Mouse (Mus musculus) midbrain, postnatal 0 days (tissue): ENCODE results near the gene Tspan9. TPM values are rescaled to one million over a fixed set of nuclear protein-coding genes. Genes with fewer than 3 reads are reported as not detected.

Experiments used
- ATAC-seq: fragments of 200-750 bp; cut with Nextera tagmentation; 2 replicates; pipeline ENCODE4 v1.8.0; 2017; ENCODE audit warnings: moderate number of reproducible peaks, mild to moderate bottlenecking, moderate TSS enrichment, moderate library complexity; ENCODE audit not compliant: low FRiP score
- DNase-seq: peaks from one replicate; pipeline ENCODE4 v3.0.0-alpha.2; 2015; ENCODE audit warnings: low spot score
- H3K27ac ChIP-seq: fragments of 300-500 bp; sonication (generic); 2 replicates; pipeline ENCODE4 v1.5.1; 2014; ENCODE audit warnings: low read depth, mild to moderate bottlenecking, low read length, mixed read lengths
- H3K27me3 ChIP-seq: fragments of 300-500 bp; sonication (generic); 2 replicates; pipeline ENCODE4 v1.6.1; 2014; ENCODE audit warnings: low read length, control low read depth, mixed read lengths; ENCODE audit not compliant: insufficient read depth
- H3K36me3 ChIP-seq: fragments of 300-500 bp; sonication (generic); 2 replicates; pipeline ENCODE4 v1.6.1; 2014; ENCODE audit warnings: low read length, control low read depth, mixed read lengths; ENCODE audit not compliant: insufficient read depth
- H3K4me1 ChIP-seq: fragments of 300-500 bp; sonication (generic); 2 replicates; pipeline ENCODE4 v1.6.1; 2014; ENCODE audit warnings: mild to moderate bottlenecking, control low read depth, antibody characterized with exemption, low read length, mixed read lengths; ENCODE audit not compliant: insufficient read depth
- H3K4me2 ChIP-seq: fragments of 300-500 bp; sonication (generic); 2 replicates; pipeline ENCODE4 v1.6.1; 2014; ENCODE audit warnings: low read depth, mild to moderate bottlenecking, low read length, mixed read lengths; ENCODE audit not compliant: poor library complexity, severe bottlenecking
- H3K4me3 ChIP-seq: fragments of 300-500 bp; sonication (generic); 2 replicates; pipeline ENCODE4 v1.5.1; 2014; ENCODE audit warnings: low read depth, mild to moderate bottlenecking, low read length, moderate library complexity
- H3K9ac ChIP-seq: fragments of 300-500 bp; sonication (generic); replicated peaks from 2 replicates; pipeline ENCODE4 v1.6.1; 2014; ENCODE audit warnings: mild to moderate bottlenecking, low read length, moderate library complexity, mixed read lengths; ENCODE audit not compliant: poor library complexity, severe bottlenecking
- H3K9me3 ChIP-seq: fragments of 300-500 bp; sonication (generic); 2 replicates; pipeline ENCODE4 v1.6.1; 2016; ENCODE audit warnings: low read length, control low read depth
- CTCF ChIP-seq: IDR thresholded peaks from 2 replicates; pipeline ENCODE4 v1.5.1; 2016; ENCODE audit warnings: antibody characterized with exemption, mild to moderate bottlenecking
- WGBS: fragments of 180-500 bp; shearing (Covaris S2); extraction: QIAGEN DNeasy Blood & Tissue Kit; methylation state at CpG from one replicate; pipeline ENCODE4 v1.1.7; 2014; 5-methylcytosine and 5-hydroxymethylcytosine counted together
- polyA plus RNA-seq: library from polyadenylated mRNA; unstranded; fragments of >200 nt; fragmentation: Nextera tagmentation; extraction: Ambion mirVana; gene quantifications from 2 replicates; pipeline ENCODE4 v1.2.1, GENCODE M21; 2015
- total RNA-seq: library from RNA; depleted of rRNA; stranded (reverse); fragments of >200 nt; gene quantifications from 2 replicates; pipeline ENCODE4 v1.2.3, GENCODE M21; 2014

Gene Tspan9
- total and polyA plus RNA-seq, 2 experiments from 2014 or later, result 50.9 to 160 TPM

GRCm38 (mm10) chr6:127969709-127970108 lies 173.7 kb downstream of the Tspan9 start:
- Histone ChIP-seq H3K27ac (no peak overlapping the region), H3K36me3 (peaks cover 9% of the 10 kb centered on the region; the same call in 1 of the 2 replicates), H3K27me3 (no peaks in the 10 kb centered on the region), H3K9me3 (no peaks in the 10 kb centered on the region), H3K4me2 (no peak overlapping the region), H3K4me1 (no peaks in the 10 kb centered on the region), H3K4me3 (no peak overlapping the region), H3K9ac (no peak overlapping the region)
- ATAC-seq (peak; percentile 21; the same call in 1 of the 2 replicates), DNase-seq (no peak)
- no peak for TF ChIP-seq CTCF
- WGBS, result 59% methylated on average over 7 of the region's 7 CpGs

GRCm38 (mm10) chr6:127965497-127965896 lies 177.9 kb downstream of the Tspan9 start:
- Histone ChIP-seq H3K4me3 (no peak overlapping the region), H3K9me3 (no peaks in the 10 kb centered on the region), H3K36me3 (peaks cover 23% of the 10 kb centered on the region; the same call in 1 of the 2 replicates), H3K4me1 (no peaks in the 10 kb centered on the region), H3K27me3 (no peaks in the 10 kb centered on the region), H3K4me2 (no peak overlapping the region), H3K9ac (no peak overlapping the region), H3K27ac (no peak overlapping the region)
- WGBS, result 41% methylated on average over 8 of the region's 8 CpGs
- ATAC-seq (peak; percentile 59), DNase-seq (peak; percentile 55)
- peak; percentile 81 for TF ChIP-seq CTCF

- no peak for TF ChIP-seq CTCF
- Histone ChIP-seq H3K4me3 (no peak overlapping the region), H3K27ac (no peak overlapping the region), H3K27me3 (no peaks in the 10 kb centered on the region), H3K4me2 (no peak overlapping the region), H3K4me1 (no peaks in the 10 kb centered on the region), H3K9me3 (no peaks in the 10 kb centered on the region), H3K9ac (no peak overlapping the region), H3K36me3 (peaks cover 15% of the 10 kb centered on the region; the same call in 1 of the 2 replicates)
- DNase-seq, result no peak
- no peak for ATAC-seq
- WGBS, result 100% methylated on average over 1 of the region's 1 CpGs
Observed at GRCm38 (mm10) chr6:127960203-127960602, 183.2 kb downstream of the Tspan9 start.

- H3K27me3 ChIP-seq, result no peaks in the 10 kb centered on the region
- H3K36me3 ChIP-seq, result no peaks in the 10 kb centered on the region
- DNase-seq (no peak), ATAC-seq (no peak)
- no peak overlapping the region for H3K9ac ChIP-seq
- no peak overlapping the region for H3K4me2 ChIP-seq
- 90% methylated on average over 5 of the region's 5 CpGs for WGBS
- H3K4me1 ChIP-seq, result no peaks in the 10 kb centered on the region
- no peak overlapping the region for H3K27ac ChIP-seq
- no peak overlapping the region for H3K4me3 ChIP-seq
- no peak for TF ChIP-seq CTCF
- no peaks in the 10 kb centered on the region for H3K9me3 ChIP-seq
Observed at GRCm38 (mm10) chr6:127956172-127956571, 187.2 kb downstream of the Tspan9 start.

- no peaks in the 10 kb centered on the region for H3K9me3 ChIP-seq
- WGBS, result 69% methylated on average over 4 of the region's 4 CpGs
- H3K4me3 ChIP-seq, result no peak overlapping the region
- peak; percentile 7; the same call in 1 of the 2 replicates for TF ChIP-seq CTCF
- no peaks in the 10 kb centered on the region for H3K27me3 ChIP-seq
- H3K4me1 ChIP-seq, result no peaks in the 10 kb centered on the region
- no peak for ATAC-seq
- no peak overlapping the region for H3K4me2 ChIP-seq
- DNase-seq, result no peak
- H3K9ac ChIP-seq, result no peak overlapping the region
- H3K27ac ChIP-seq, result no peak overlapping the region
- no peaks in the 10 kb centered on the region for H3K36me3 ChIP-seq
Observed at GRCm38 (mm10) chr6:127953071-127953470, 190.3 kb downstream of the Tspan9 start.

GRCm38 (mm10) chr6:127949885-127950284 lies 193.5 kb downstream of the Tspan9 start:
- no peak overlapping the region for H3K9ac ChIP-seq
- no peaks in the 10 kb centered on the region for H3K36me3 ChIP-seq
- ATAC-seq (no peak), DNase-seq (no peak)
- no peaks in the 10 kb centered on the region for H3K4me1 ChIP-seq
- no peak overlapping the region for H3K4me3 ChIP-seq
- no peak overlapping the region for H3K4me2 ChIP-seq
- no peaks in the 10 kb centered on the region for H3K27me3 ChIP-seq
- WGBS, result 91% methylated on average over 7 of the region's 7 CpGs
- no peak overlapping the region for H3K27ac ChIP-seq
- no peaks in the 10 kb centered on the region for H3K9me3 ChIP-seq
- TF ChIP-seq CTCF, result no peak
